Mouse (Mus musculus) intestine, embryonic 16.5 days (tissue): Measurements from ENCODE around the gene 6430571L13Rik. TPM values are rescaled to one million over a fixed set of nuclear protein-coding genes. Genes with fewer than 3 reads are reported as not detected.
A peak's percentile ranks its signal among the peaks of the same experiment; 100 is the strongest.

Experiments
- ATAC-seq: fragments of 200-750 bp; cut with Nextera tagmentation; 2 replicates; pipeline ENCODE4 v1.8.0; 2017; ENCODE audit warnings: moderate TSS enrichment, moderate library complexity
- H3K27ac ChIP-seq: fragments of 300-500 bp; sonication (generic); 2 replicates; pipeline ENCODE4 v1.5.1; 2014; ENCODE audit warnings: mild to moderate bottlenecking, low read length
- H3K27me3 ChIP-seq: fragments of 300-500 bp; sonication (generic); replicated peaks from 2 replicates; pipeline ENCODE4 v1.6.1; 2014; ENCODE audit warnings: low read length, control low read depth, mixed read lengths; ENCODE audit not compliant: control insufficient read depth, insufficient read depth
- H3K36me3 ChIP-seq: fragments of 300-500 bp; sonication (generic); 2 replicates; pipeline ENCODE4 v1.6.1; 2014; ENCODE audit warnings: low read length, control low read depth; ENCODE audit not compliant: control insufficient read depth, insufficient read depth
- H3K4me1 ChIP-seq: fragments of 300-500 bp; sonication (generic); 2 replicates; pipeline ENCODE4 v1.6.1; 2014; ENCODE audit warnings: low read length, control low read depth, mixed read lengths; ENCODE audit not compliant: control insufficient read depth, insufficient read depth
- H3K4me2 ChIP-seq: fragments of 300-500 bp; sonication (generic); 2 replicates; pipeline ENCODE4 v1.6.1; 2014; ENCODE audit warnings: low read depth, low read length, control low read depth
- H3K4me3 ChIP-seq: fragments of 300-500 bp; sonication (generic); 2 replicates; pipeline ENCODE4 v1.5.1; 2014; ENCODE audit warnings: mild to moderate bottlenecking, low read length
- H3K9ac ChIP-seq: fragments of 300-500 bp; sonication (generic); 2 replicates; pipeline ENCODE4 v1.6.1; 2014; ENCODE audit warnings: low read depth, low read length
- H3K9me3 ChIP-seq: fragments of 300-500 bp; sonication (generic); 2 replicates; pipeline ENCODE4 v1.6.1; 2016; ENCODE audit warnings: low read length, control low read depth; ENCODE audit not compliant: control insufficient read depth
- WGBS: fragments of 180-500 bp; shearing (Covaris S2); extraction: QIAGEN DNeasy Blood & Tissue Kit; methylation state at CpG from one replicate; pipeline ENCODE4 v1.1.7; 2014; 5-methylcytosine and 5-hydroxymethylcytosine counted together
- polyA plus RNA-seq: library from polyadenylated mRNA; unstranded; fragments of >200 nt; fragmentation: Nextera tagmentation; extraction: Ambion mirVana; gene quantifications from 2 replicates; pipeline ENCODE4 v1.2.1, GENCODE M21; 2015

Gene 6430571L13Rik
- polyA plus RNA-seq, 1 experiment from 2014 or later = 0.21 TPM

GRCm38 (mm10) chr9:107343146-107343943 is 2.9 kb downstream of the 6430571L13Rik start:
- no peak for ATAC-seq
- H3K27ac ChIP-seq = no peak overlapping the region

GRCm38 (mm10) chr9:107344027-107344426 is 3.6 kb downstream of the 6430571L13Rik start:
- WGBS = 71% methylated on average over 6 of the region's 6 CpGs

More at GRCm38 (mm10) chr9:107343146-107343943, 2.9 kb downstream of the 6430571L13Rik start:
- WGBS = 63% methylated on average over 8 of the region's 8 CpGs
- Histone ChIP-seq H3K36me3 (no peaks in the 10 kb centered on the region), H3K4me2 (no peak overlapping the region), H3K4me3 (no peak overlapping the region), H3K9me3 (no peaks in the 10 kb centered on the region), H3K27me3 (0 out of 2 replicates have a peak, but pooled peaks cover 3% of the 10 kb centered on the region), H3K4me1 (peaks cover 10% of the 10 kb centered on the region), H3K9ac (no peak overlapping the region)

DNA sequence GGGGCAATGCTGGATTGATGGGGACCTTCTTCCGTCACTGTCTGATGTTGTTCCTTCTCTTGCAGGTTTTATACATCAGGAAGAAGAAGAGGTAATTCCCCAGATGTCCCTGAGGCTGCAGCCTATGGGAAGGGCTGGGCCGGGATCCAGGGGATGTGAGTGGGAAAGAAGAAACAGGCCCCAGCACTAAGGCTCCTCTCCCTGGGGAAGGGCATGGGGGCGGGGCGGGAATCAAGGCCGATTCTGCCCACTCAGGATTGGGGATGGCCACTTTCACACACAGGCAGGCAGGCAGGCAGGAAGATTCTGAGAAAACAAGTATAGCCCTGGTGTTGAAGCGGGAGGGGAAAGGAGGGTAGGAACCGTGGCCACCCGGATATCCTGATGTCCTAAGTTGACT is 5.7 kb downstream of the 6430571L13Rik start:
- Histone ChIP-seq H3K9ac (no peak overlapping the region), H3K27me3 (0 out of 2 replicates have a peak, but pooled peaks cover under 1% of the 10 kb centered on the region), H3K4me2 (no peak overlapping the region), H3K36me3 (no peaks in the 10 kb centered on the region), H3K27ac (no peak overlapping the region), H3K4me1 (peaks cover under 1% of the 10 kb centered on the region; the same call in 1 of the 2 replicates), H3K4me3 (no peak overlapping the region), H3K9me3 (no peaks in the 10 kb centered on the region)
- ATAC-seq = no peak
- 81% methylated on average over 8 of the region's 8 CpGs for WGBS

More at GRCm38 (mm10) chr9:107344027-107344426, 3.6 kb downstream of the 6430571L13Rik start:
- H3K4me2 ChIP-seq = no peak overlapping the region
- ATAC-seq = no peak
- no peak overlapping the region for H3K9ac ChIP-seq
- no peak overlapping the region for H3K4me3 ChIP-seq
- peaks cover 4% of the 10 kb centered on the region for H3K4me1 ChIP-seq
- no peak overlapping the region for H3K27ac ChIP-seq
- 0 out of 2 replicates have a peak, but pooled peaks cover 3% of the 10 kb centered on the region for H3K27me3 ChIP-seq
- H3K36me3 ChIP-seq = no peaks in the 10 kb centered on the region
- H3K9me3 ChIP-seq = no peaks in the 10 kb centered on the region

DNA sequence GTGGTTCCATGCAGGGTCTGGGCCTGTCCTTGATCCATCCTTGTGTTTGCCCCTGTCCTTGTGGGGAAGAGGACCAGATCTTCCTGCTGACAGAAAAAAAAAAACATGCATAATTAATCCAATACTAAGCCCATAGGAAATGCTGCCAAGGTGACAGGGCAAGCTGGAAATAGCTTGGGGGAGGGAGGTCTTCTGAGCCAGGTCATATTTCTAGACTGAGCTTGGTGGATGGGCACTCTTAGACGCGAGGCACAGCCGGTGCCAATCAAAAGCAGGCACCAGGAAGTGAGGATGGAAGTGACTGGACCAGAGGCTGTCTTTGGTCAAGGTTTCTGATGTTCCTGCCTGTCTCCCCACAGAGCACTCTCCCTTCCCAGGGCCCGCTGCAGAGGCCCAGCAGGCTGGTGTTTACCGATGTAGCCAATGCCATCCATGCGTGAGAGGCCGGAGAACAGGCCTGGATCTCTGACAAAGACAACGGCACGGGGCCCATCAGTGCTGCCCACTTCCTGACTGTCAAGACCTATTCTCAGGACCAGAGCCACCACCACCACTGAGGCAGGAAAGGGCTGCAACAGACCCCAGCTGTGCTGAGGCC is 7.3 kb downstream of the 6430571L13Rik start:
- Histone ChIP-seq H3K4me2 (no peak overlapping the region), H3K36me3 (no peaks in the 10 kb centered on the region), H3K4me1 (no peaks in the 10 kb centered on the region), H3K27me3 (no peaks in the 10 kb centered on the region), H3K27ac (no peak overlapping the region), H3K9ac (no peak overlapping the region), H3K9me3 (no peaks in the 10 kb centered on the region), H3K4me3 (no peak overlapping the region)
- WGBS = 67% methylated on average over 9 of the region's 9 CpGs
- ATAC-seq = no peak

DNA sequence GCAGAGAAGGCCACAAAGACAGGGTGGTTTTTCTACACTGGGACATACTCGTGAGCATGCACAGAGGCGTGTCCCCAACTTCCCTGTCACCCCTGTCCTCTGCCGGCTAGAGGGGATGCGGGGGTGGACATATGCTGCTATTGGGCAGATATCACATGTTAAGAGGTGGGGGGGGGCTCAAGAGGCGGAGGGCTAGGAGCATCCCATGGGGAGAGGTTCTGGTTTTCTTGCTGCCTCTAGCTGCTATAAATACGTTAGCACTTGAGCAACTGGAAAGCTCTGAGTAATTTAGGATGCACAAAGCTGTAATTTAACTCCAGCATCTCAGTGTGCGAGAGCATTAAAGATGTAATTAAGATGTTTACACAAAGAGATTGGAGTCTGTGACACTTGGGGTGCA is 8.9 kb downstream of the 6430571L13Rik start:
- 50% methylated on average over 7 of the region's 7 CpGs for WGBS
- Histone ChIP-seq H3K4me3 (no peak overlapping the region), H3K4me1 (no peaks in the 10 kb centered on the region), H3K9ac (no peak overlapping the region), H3K36me3 (no peaks in the 10 kb centered on the region), H3K27me3 (no peaks in the 10 kb centered on the region; the same call in 1 of the 2 replicates), H3K9me3 (no peaks in the 10 kb centered on the region), H3K27ac (no peak overlapping the region), H3K4me2 (no peak overlapping the region)
- no peak for ATAC-seq

DNA sequence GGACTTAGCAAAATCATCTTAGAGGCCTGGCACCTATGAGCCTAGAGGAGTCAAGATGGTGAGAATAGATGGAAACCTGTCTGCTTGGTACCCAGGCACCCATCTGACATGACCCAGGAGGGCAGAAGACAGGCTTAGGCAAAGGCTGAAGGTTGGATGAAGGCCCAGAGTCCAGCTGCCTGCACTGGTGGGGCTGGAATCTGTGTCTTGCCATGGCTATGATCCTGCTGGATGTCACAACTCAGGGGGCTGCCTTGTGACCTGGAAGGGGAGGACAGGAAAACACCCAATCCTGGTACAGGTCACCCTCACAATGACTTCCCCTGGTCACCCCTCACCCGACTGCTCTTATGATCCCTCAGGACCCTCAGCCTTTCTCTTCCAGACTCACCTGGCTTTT is 14.4 kb downstream of the 6430571L13Rik start:
- no peak overlapping the region for H3K27ac ChIP-seq
- H3K36me3 ChIP-seq = no peaks in the 10 kb centered on the region
- peaks cover 3% of the 10 kb centered on the region; the same call in 1 of the 2 replicates for H3K27me3 ChIP-seq
- no peak overlapping the region for H3K9ac ChIP-seq
- 63% methylated on average over 1 of the region's 1 CpGs for WGBS
- no peak overlapping the region for H3K4me3 ChIP-seq
- no peaks in the 10 kb centered on the region for H3K9me3 ChIP-seq
- H3K4me2 ChIP-seq = no peak overlapping the region
- H3K4me1 ChIP-seq = no peaks in the 10 kb centered on the region
- ATAC-seq = no peak

DNA sequence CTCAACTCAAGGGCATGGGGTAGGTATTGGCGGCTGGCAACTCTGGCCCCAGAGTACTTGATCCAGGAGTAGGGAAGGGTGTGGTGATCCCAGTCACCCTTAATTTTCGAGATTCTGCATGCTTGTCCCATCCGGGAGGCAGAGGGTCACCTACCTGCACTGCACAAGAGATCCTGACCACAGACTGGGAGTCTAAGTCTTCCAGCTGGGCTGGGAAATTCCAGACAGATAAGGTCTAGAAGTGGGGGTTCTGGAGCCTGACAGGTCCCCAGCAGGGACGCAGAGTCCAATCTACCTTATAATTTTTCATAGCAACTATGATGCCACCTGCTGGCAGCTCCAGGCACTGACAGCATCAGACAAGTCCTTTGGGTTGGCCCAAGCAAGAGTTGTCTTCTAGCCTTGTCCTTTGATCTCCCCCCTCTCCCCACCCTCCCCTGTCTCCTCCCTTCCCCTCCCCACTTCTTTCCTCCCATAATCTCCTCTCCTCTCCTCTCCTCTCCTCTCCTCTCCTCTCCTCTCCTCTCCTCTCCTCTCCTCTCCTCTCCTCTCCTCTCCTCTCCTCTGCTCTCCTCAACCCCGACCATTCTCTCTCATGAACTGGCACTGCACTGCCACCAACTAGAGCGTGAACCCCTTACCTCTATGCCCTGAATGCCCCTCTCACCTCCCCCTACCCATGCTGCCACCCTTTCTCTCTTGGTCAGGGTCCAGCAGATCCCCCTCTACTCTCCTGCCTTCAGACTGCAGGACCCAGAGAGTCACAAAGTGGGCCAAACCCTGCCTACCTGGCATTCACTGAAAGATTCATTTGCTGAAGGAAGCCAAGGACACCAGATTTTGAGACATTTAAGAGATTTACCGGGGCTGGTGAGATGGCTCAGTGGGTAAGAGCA is 15.7 kb downstream of the 6430571L13Rik start:
- no peaks in the 10 kb centered on the region for H3K4me1 ChIP-seq
- no peaks in the 10 kb centered on the region for H3K36me3 ChIP-seq
- no peak overlapping the region for H3K27ac ChIP-seq
- peak; percentile 21; the same call in 1 of the 2 replicates for ATAC-seq
- H3K4me3 ChIP-seq = no peak overlapping the region
- no peaks in the 10 kb centered on the region for H3K9me3 ChIP-seq
- H3K4me2 ChIP-seq = no peak overlapping the region
- H3K27me3 ChIP-seq = peaks cover 3% of the 10 kb centered on the region; the same call in 1 of the 2 replicates
- WGBS = 48% methylated on average over 7 of the region's 7 CpGs
- H3K9ac ChIP-seq = no peak overlapping the region

DNA sequence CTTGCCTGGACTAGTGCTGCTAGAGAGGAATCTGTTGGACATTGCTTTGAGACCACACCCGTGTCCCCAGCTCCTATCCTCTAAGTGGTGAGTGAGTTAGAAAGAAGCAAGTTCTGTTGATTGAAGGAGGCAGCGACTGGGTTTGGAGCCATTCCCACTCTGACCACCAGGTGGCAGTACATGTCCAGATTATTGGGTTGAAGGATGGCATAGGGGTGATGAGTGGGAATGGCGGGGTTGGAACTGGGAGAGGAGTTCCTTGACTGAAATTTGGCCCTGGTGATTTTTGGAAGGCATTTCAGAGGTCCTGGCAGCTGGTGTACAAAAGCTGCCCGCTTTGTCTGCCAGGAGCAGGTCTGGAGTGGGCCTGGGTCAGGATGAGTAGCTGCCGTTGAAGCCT is 17.2 kb downstream of the 6430571L13Rik start:
- Histone ChIP-seq H3K27me3 (peaks cover 3% of the 10 kb centered on the region; the same call in 1 of the 2 replicates), H3K4me2 (no peak overlapping the region), H3K9ac (no peak overlapping the region), H3K4me1 (no peaks in the 10 kb centered on the region), H3K9me3 (no peaks in the 10 kb centered on the region), H3K27ac (no peak overlapping the region), H3K36me3 (no peaks in the 10 kb centered on the region), H3K4me3 (no peak overlapping the region)
- no peak for ATAC-seq
- 20% methylated on average over 5 of the region's 5 CpGs for WGBS

GRCm38 (mm10) chr9:107360989-107361388 is 20.6 kb downstream of the 6430571L13Rik start:
- no peaks in the 10 kb centered on the region for H3K9me3 ChIP-seq
- H3K4me3 ChIP-seq = no peak overlapping the region
- H3K27me3 ChIP-seq = no peaks in the 10 kb centered on the region
- ATAC-seq = no peak
- no peak overlapping the region for H3K4me2 ChIP-seq
- no peak overlapping the region for H3K27ac ChIP-seq
- no peaks in the 10 kb centered on the region for H3K36me3 ChIP-seq
- WGBS = 19% methylated on average over 3 of the region's 3 CpGs
- H3K4me1 ChIP-seq = no peaks in the 10 kb centered on the region
- H3K9ac ChIP-seq = no peak overlapping the region
